In the genomic region with DNA sequence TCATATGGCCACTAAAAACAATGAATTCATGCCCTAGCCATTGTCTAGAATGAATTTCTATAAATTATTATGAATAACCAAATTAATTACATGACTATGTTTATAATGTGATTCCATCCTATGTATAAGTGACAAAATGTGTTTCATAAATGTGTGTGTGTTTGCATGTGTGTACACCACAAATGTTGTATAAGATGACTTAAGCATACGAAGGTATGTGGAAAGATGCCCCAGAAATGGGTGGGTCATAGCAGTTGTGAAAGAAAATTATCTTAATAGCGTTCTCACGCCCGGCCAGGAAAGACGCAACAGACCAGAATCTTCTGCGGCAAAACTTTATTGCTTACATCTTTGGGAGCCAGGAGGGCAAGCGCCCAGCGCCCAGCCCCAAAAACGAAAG, we compare ENCODE assay signal across 8 mouse cellular contexts.
A peak's percentile ranks its signal among the peaks of the same experiment; 100 is the strongest.
DNase-seq lines count a peak whose midpoint lies in the region; ATAC-seq and TF ChIP-seq lines count a peak whose summit lies in the region.
"Not testable (repeated sequence)": the region's sequence is repeated elsewhere in the genome, so short reads cannot be mapped to it uniquely, and the experiment has no call there.

No protein-coding gene starts in this region.

- 45% methylated on average over 9 of the region's 9 CpGs for WGBS in cerebellum, adult 2 months
- 61% methylated on average over 8 of the region's 9 CpGs for WGBS in forebrain, embryonic 11.5 days
- WGBS in heart, embryonic 13.5 days, result 58% methylated on average over 9 of the region's 9 CpGs
- 68% methylated on average over 9 of the region's 9 CpGs for WGBS in hindbrain, embryonic 15.5 days
- 75% methylated on average over 9 of the region's 9 CpGs for WGBS in limb, embryonic 10.5 days
- 63% methylated on average over 9 of the region's 9 CpGs for WGBS in lung, adult 2 months
- WGBS in midbrain, embryonic 14.5 days, result 68% methylated on average over 9 of the region's 9 CpGs
- 68% methylated on average over 9 of the region's 9 CpGs for WGBS in spleen, adult 2 months

- H3K36me3 ChIP-seq in forebrain, embryonic 11.5 days (ENCODE audit: control insufficient read depth, insufficient read depth, low read length); heart, embryonic 13.5 days; hindbrain, embryonic 15.5 days; limb, embryonic 10.5 days; midbrain, embryonic 14.5 days (ENCODE audit: control insufficient read depth, insufficient read depth, low read length); spleen, adult 2 months (ENCODE audit: control insufficient read depth, insufficient read depth, low read length): not testable (repeated sequence)

- peak overlapping the region; percentile 15; the same call in 1 of the 2 replicates for H3K4me2 ChIP-seq in forebrain, embryonic 11.5 days (ENCODE audit: low read depth, low read length, severe bottlenecking)
- peak overlapping the region; percentile 48 for H3K4me2 ChIP-seq in heart, embryonic 13.5 days
- H3K4me2 ChIP-seq in hindbrain, embryonic 15.5 days, result peak overlapping the region; percentile 41
- H3K4me2 ChIP-seq in midbrain, embryonic 14.5 days (ENCODE audit: low read length), result peak overlapping the region; percentile 40; the same call in 1 of the 2 replicates

- H3K4me3 ChIP-seq in cerebellum, adult 2 months (replicated peaks; ENCODE audit: insufficient read depth, low read depth, low read length), result peak overlapping the region; percentile 48
- peak overlapping the region; percentile 15; the same call in 1 of the 2 replicates for H3K4me3 ChIP-seq in forebrain, embryonic 11.5 days (ENCODE audit: low read depth, low read length)
- peak overlapping the region; percentile 42 for H3K4me3 ChIP-seq in heart, embryonic 13.5 days
- peak overlapping the region; percentile 33 for H3K4me3 ChIP-seq in hindbrain, embryonic 15.5 days
- peak overlapping the region; percentile 29 for H3K4me3 ChIP-seq in limb, embryonic 10.5 days
- peak overlapping the region; percentile 42 for H3K4me3 ChIP-seq in lung, adult 2 months (replicated peaks; ENCODE audit: extremely low read depth, low read depth, low read length)
- H3K4me3 ChIP-seq in midbrain, embryonic 14.5 days (replicated peaks; ENCODE audit: low read depth, low read length), result 0 out of 2 replicates have a peak overlapping the region, but pooled peaks have one; percentile 15
- peak overlapping the region; percentile 1; the same call in 1 of the 2 replicates for H3K4me3 ChIP-seq in spleen, adult 2 months (ENCODE audit: extremely low read depth, insufficient read depth, insufficient read length)

- not testable (repeated sequence) for H3K27ac ChIP-seq in cerebellum, adult 2 months (ENCODE audit: insufficient read depth, low read length); forebrain, embryonic 11.5 days (ENCODE audit: low read depth, low read length); heart, embryonic 13.5 days (replicated peaks); limb, embryonic 10.5 days; midbrain, embryonic 14.5 days (replicated peaks; ENCODE audit: low read depth, low read length); spleen, adult 2 months (ENCODE audit: insufficient read depth, low read length)
- H3K27ac ChIP-seq in hindbrain, embryonic 15.5 days (replicated peaks), result 0 out of 2 replicates have a peak overlapping the region, but pooled peaks have one; percentile 57

- DNase-seq in cerebellum, adult 2 months; forebrain, embryonic 11.5 days (ENCODE audit: low spot score); limb, embryonic 10.5 days (ENCODE audit: low spot score); lung, adult 2 months; midbrain, embryonic 14.5 days; spleen, adult 2 months (ENCODE audit: low read depth in 1 of 2, low spot score in 2 of 2): not testable (repeated sequence)

- not testable (repeated sequence) for H3K4me1 ChIP-seq in cerebellum, adult 2 months (ENCODE audit: control insufficient read depth, insufficient read depth, low read length); forebrain, embryonic 11.5 days (replicated peaks; ENCODE audit: control insufficient read depth, insufficient read depth, low read length); heart, embryonic 13.5 days; hindbrain, embryonic 15.5 days (replicated peaks); limb, embryonic 10.5 days; lung, adult 2 months (ENCODE audit: control insufficient read depth, insufficient read depth, low read length); midbrain, embryonic 14.5 days (ENCODE audit: control insufficient read depth, insufficient read depth, low read length); spleen, adult 2 months (ENCODE audit: control insufficient read depth, insufficient read depth, insufficient read length)

- not testable (repeated sequence) for H3K9ac ChIP-seq in forebrain, embryonic 11.5 days (ENCODE audit: low read length); heart, embryonic 13.5 days; hindbrain, embryonic 15.5 days; midbrain, embryonic 14.5 days (replicated peaks; ENCODE audit: low read length)

- TF ChIP-seq POLR2A in cerebellum, adult 2 months (IDR thresholded peaks at IDR 0.05; ENCODE audit: borderline replicate concordance, insufficient read depth, low read length); lung, adult 2 months (IDR thresholded peaks at IDR 0.05; ENCODE audit: borderline replicate concordance, extremely low read depth, low read depth, low read length); spleen, adult 2 months (IDR thresholded peaks at IDR 0.05; ENCODE audit: low read depth, low read length): not testable (repeated sequence)

- ATAC-seq in forebrain, embryonic 11.5 days (replicated peaks; ENCODE audit: low FRiP score), result 0 out of 2 replicates have a peak, but pooled peaks have one; percentile 63
- ATAC-seq in heart, embryonic 13.5 days (ENCODE audit: extremely low read depth, insufficient number of reproducible peaks, low FRiP score, low TSS enrichment); hindbrain, embryonic 15.5 days (ENCODE audit: low FRiP score, low read depth); midbrain, embryonic 14.5 days (ENCODE audit: low FRiP score, low TSS enrichment): not testable (repeated sequence)

- not testable (repeated sequence) for H3K27me3 ChIP-seq in cerebellum, adult 2 months (ENCODE audit: control insufficient read depth, insufficient read depth, low read length); forebrain, embryonic 11.5 days (ENCODE audit: control insufficient read depth, insufficient read depth, low read length); heart, embryonic 13.5 days (replicated peaks); hindbrain, embryonic 15.5 days; limb, embryonic 10.5 days (ENCODE audit: low read depth, poor library complexity, severe bottlenecking); midbrain, embryonic 14.5 days (ENCODE audit: control insufficient read depth, insufficient read depth, low read length); spleen, adult 2 months (ENCODE audit: control insufficient read depth, insufficient read depth, low read length)

- not testable (repeated sequence) for TF ChIP-seq CTCF in cerebellum, adult 2 months (IDR thresholded peaks at IDR 0.05; ENCODE audit: borderline replicate concordance, insufficient read depth, low read depth, low read length); lung, adult 2 months (IDR thresholded peaks at IDR 0.05; ENCODE audit: insufficient read depth, low read length); spleen, adult 2 months (IDR thresholded peaks at IDR 0.05; ENCODE audit: extremely low read depth, insufficient read depth, insufficient read length, insufficient replicate concordance)

- H3K9me3 ChIP-seq in forebrain, embryonic 11.5 days (ENCODE audit: control insufficient read depth, low read length); heart, embryonic 13.5 days; hindbrain, embryonic 15.5 days; limb, embryonic 10.5 days (replicated peaks); midbrain, embryonic 14.5 days (ENCODE audit: control insufficient read depth, low read length): not testable (repeated sequence)
